Mouse (Mus musculus) midbrain, embryonic 13.5 days (tissue): Measurements from ENCODE around the gene Rapgef5. TPM values are rescaled to one million over a fixed set of nuclear protein-coding genes. Genes with fewer than 3 reads are reported as not detected.

ENCODE experiments used
- ATAC-seq: fragments of 200-750 bp; cut with Nextera tagmentation; 2 replicates; pipeline ENCODE4 v1.8.0; 2017; ENCODE audit warnings: mild to moderate bottlenecking, moderate TSS enrichment, moderate library complexity
- H3K27ac ChIP-seq: fragments of 300-500 bp; sonication (generic); 2 replicates; pipeline ENCODE4 v1.5.1; 2015; ENCODE audit warnings: inconsistent platforms, mild to moderate bottlenecking, moderate library complexity
- H3K27me3 ChIP-seq: fragments of 300-500 bp; sonication (generic); 2 replicates; pipeline ENCODE4 v1.6.1; 2015; ENCODE audit warnings: mild to moderate bottlenecking, inconsistent platforms
- H3K36me3 ChIP-seq: fragments of 300-500 bp; sonication (generic); 2 replicates; pipeline ENCODE4 v1.6.1; 2015; ENCODE audit warnings: mild to moderate bottlenecking, inconsistent platforms
- H3K4me1 ChIP-seq: fragments of 300-500 bp; sonication (generic); replicated peaks from 2 replicates; pipeline ENCODE4 v1.6.1; 2015; ENCODE audit warnings: inconsistent platforms
- H3K4me2 ChIP-seq: fragments of 300-500 bp; sonication (generic); replicated peaks from 2 replicates; pipeline ENCODE4 v1.6.1; 2015; ENCODE audit warnings: moderate library complexity, mild to moderate bottlenecking, inconsistent platforms
- H3K4me3 ChIP-seq: fragments of 300-500 bp; sonication (generic); replicated peaks from 2 replicates; pipeline ENCODE4 v1.5.1; 2015; ENCODE audit warnings: mild to moderate bottlenecking, inconsistent platforms
- H3K9ac ChIP-seq: fragments of 300-500 bp; sonication (generic); replicated peaks from 2 replicates; pipeline ENCODE4 v1.6.1; 2015; ENCODE audit warnings: mild to moderate bottlenecking, inconsistent platforms
- H3K9me3 ChIP-seq: fragments of 300-500 bp; sonication (generic); 2 replicates; pipeline ENCODE4 v1.6.1; 2016; ENCODE audit warnings: mild to moderate bottlenecking, inconsistent platforms
- WGBS: fragments of 180-500 bp; shearing (Covaris S2); methylation state at CpG from one replicate; pipeline ENCODE4 v1.1.7; 2015; 5-methylcytosine and 5-hydroxymethylcytosine counted together
- polyA plus RNA-seq: library from polyadenylated mRNA; unstranded; fragments of >200 nt; fragmentation: Nextera tagmentation; extraction: Ambion mirVana; gene quantifications from 2 replicates; pipeline ENCODE4 v1.2.1, GENCODE M21; 2015

Rapgef5 gene
- polyA plus RNA-seq, 1 experiment from 2014 or later = 42.1 TPM

GRCm38 (mm10) chr12:117505163-117505562 lies 11.1 kb upstream of the Rapgef5 start:
- no peak overlapping the region for H3K27ac ChIP-seq
- no peaks in the 10 kb centered on the region for H3K4me1 ChIP-seq
- H3K4me3 ChIP-seq = no peak overlapping the region
- ATAC-seq = no peak
- no peaks in the 10 kb centered on the region for H3K27me3 ChIP-seq
- H3K9ac ChIP-seq = no peak overlapping the region
- H3K36me3 ChIP-seq = no peaks in the 10 kb centered on the region
- no peaks in the 10 kb centered on the region for H3K9me3 ChIP-seq
- WGBS = 86% methylated on average over 2 of the region's 2 CpGs
- no peak overlapping the region for H3K4me2 ChIP-seq

- WGBS = 62% methylated on average over 1 of the region's 1 CpGs
- 0 out of 2 replicates have a peak, but pooled peaks cover under 1% of the 10 kb centered on the region for H3K4me1 ChIP-seq
Observed at GRCm38 (mm10) chr12:117507772-117508171, 8.5 kb upstream of the Rapgef5 start.

GRCm38 (mm10) chr12:117509919-117510318 lies 6.4 kb upstream of the Rapgef5 start:
- Histone ChIP-seq H3K4me3 (no peak overlapping the region), H3K9ac (no peak overlapping the region), H3K27me3 (no peaks in the 10 kb centered on the region), H3K9me3 (no peaks in the 10 kb centered on the region), H3K36me3 (no peaks in the 10 kb centered on the region), H3K4me2 (no peak overlapping the region), H3K27ac (no peak overlapping the region), H3K4me1 (peaks cover 8% of the 10 kb centered on the region; the same call in 1 of the 2 replicates)
- 65% methylated on average over 2 of the region's 2 CpGs for WGBS
- ATAC-seq = no peak

More at GRCm38 (mm10) chr12:117507772-117508171, 8.5 kb upstream of the Rapgef5 start:
- ATAC-seq = no peak
- Histone ChIP-seq H3K36me3 (no peaks in the 10 kb centered on the region), H3K27me3 (no peaks in the 10 kb centered on the region), H3K9me3 (no peaks in the 10 kb centered on the region), H3K9ac (no peak overlapping the region), H3K4me2 (no peak overlapping the region), H3K27ac (no peak overlapping the region), H3K4me3 (no peak overlapping the region)

- Histone ChIP-seq H3K4me2 (no peak overlapping the region), H3K27ac (no peak overlapping the region), H3K27me3 (no peaks in the 10 kb centered on the region), H3K4me3 (no peak overlapping the region), H3K9ac (no peak overlapping the region), H3K4me1 (peaks cover 8% of the 10 kb centered on the region; the same call in 1 of the 2 replicates), H3K36me3 (no peaks in the 10 kb centered on the region), H3K9me3 (no peaks in the 10 kb centered on the region; the same call in 1 of the 2 replicates)
- ATAC-seq = no peak
- WGBS = 88% methylated on average over 3 of the region's 3 CpGs
Observed at GRCm38 (mm10) chr12:117512468-117512867, 3.8 kb upstream of the Rapgef5 start.

- Histone ChIP-seq H3K27ac (no peak overlapping the region), H3K27me3 (no peaks in the 10 kb centered on the region), H3K4me3 (no peak overlapping the region), H3K9ac (no peak overlapping the region), H3K4me1 (peaks cover 8% of the 10 kb centered on the region; the same call in 1 of the 2 replicates), H3K9me3 (no peaks in the 10 kb centered on the region; the same call in 1 of the 2 replicates), H3K36me3 (no peaks in the 10 kb centered on the region), H3K4me2 (no peak overlapping the region)
- ATAC-seq = peak; percentile 24; the same call in 1 of the 2 replicates
- WGBS = 67% methylated on average over 11 of the region's 11 CpGs
Observed at GRCm38 (mm10) chr12:117513150-117513932, 2.9 kb upstream of the Rapgef5 start.

GRCm38 (mm10) chr12:117517275-117517936 lies 1.1 kb downstream of the Rapgef5 start:
- Histone ChIP-seq H3K4me3 (no peak overlapping the region), H3K4me2 (no peak overlapping the region), H3K4me1 (peaks cover 16% of the 10 kb centered on the region), H3K36me3 (no peaks in the 10 kb centered on the region), H3K27me3 (no peaks in the 10 kb centered on the region), H3K9ac (no peak overlapping the region), H3K9me3 (no peaks in the 10 kb centered on the region; the same call in 1 of the 2 replicates), H3K27ac (no peak overlapping the region)
- no peak for ATAC-seq
- 73% methylated on average over 14 of the region's 14 CpGs for whole genome bisulfite sequencing

- Histone ChIP-seq H3K4me2 (no peak overlapping the region), H3K9me3 (no peaks in the 10 kb centered on the region), H3K9ac (no peak overlapping the region), H3K27me3 (no peaks in the 10 kb centered on the region), H3K4me1 (peaks cover 8% of the 10 kb centered on the region), H3K36me3 (no peaks in the 10 kb centered on the region), H3K27ac (no peak overlapping the region), H3K4me3 (no peak overlapping the region)
- WGBS = 78% methylated on average over 9 of the region's 9 CpGs
- ATAC-seq = no peak
Observed at GRCm38 (mm10) chr12:117524311-117525013, 8.2 kb downstream of the Rapgef5 start.

- no peak overlapping the region for H3K4me3 ChIP-seq
- WGBS = 74% methylated on average over 3 of the region's 3 CpGs
- H3K9me3 ChIP-seq = no peaks in the 10 kb centered on the region
- H3K36me3 ChIP-seq = no peaks in the 10 kb centered on the region
- no peak overlapping the region for H3K4me2 ChIP-seq
- H3K27me3 ChIP-seq = peaks cover 17% of the 10 kb centered on the region
- no peak overlapping the region for H3K27ac ChIP-seq
- H3K4me1 ChIP-seq = no peaks in the 10 kb centered on the region
- no peak overlapping the region for H3K9ac ChIP-seq
- no peak for ATAC-seq
Observed at GRCm38 (mm10) chr12:117527889-117528288, 11.6 kb downstream of the Rapgef5 start.

- H3K4me2 ChIP-seq = no peak overlapping the region
- no peak overlapping the region for H3K4me3 ChIP-seq
- no peak overlapping the region for H3K9ac ChIP-seq
- H3K36me3 ChIP-seq = no peaks in the 10 kb centered on the region
- 74% methylated on average over 4 of the region's 4 CpGs for WGBS
- H3K9me3 ChIP-seq = no peaks in the 10 kb centered on the region
- H3K27ac ChIP-seq = no peak overlapping the region
- H3K27me3 ChIP-seq = peaks cover 24% of the 10 kb centered on the region
- no peak for ATAC-seq
- peaks cover 4% of the 10 kb centered on the region for H3K4me1 ChIP-seq
Observed at GRCm38 (mm10) chr12:117528509-117529145, 12.3 kb downstream of the Rapgef5 start.

GRCm38 (mm10) chr12:117531106-117531505 lies 14.8 kb downstream of the Rapgef5 start:
- Histone ChIP-seq H3K4me3 (no peak overlapping the region), H3K4me2 (no peak overlapping the region), H3K9ac (no peak overlapping the region), H3K27me3 (peaks cover 49% of the 10 kb centered on the region), H3K4me1 (peaks cover 15% of the 10 kb centered on the region), H3K36me3 (no peaks in the 10 kb centered on the region), H3K9me3 (no peaks in the 10 kb centered on the region), H3K27ac (no peak overlapping the region)
- WGBS = 94% methylated on average over 4 of the region's 4 CpGs
- ATAC-seq = no peak

GRCm38 (mm10) chr12:117533176-117534086 lies 17.2 kb downstream of the Rapgef5 start:
- Histone ChIP-seq H3K36me3 (no peaks in the 10 kb centered on the region), H3K4me3 (peak overlapping the region; percentile 71), H3K4me2 (peak overlapping the region; percentile 97), H3K27ac (0 out of 2 replicates have a peak overlapping the region, but pooled peaks have one; percentile 25), H3K9me3 (no peaks in the 10 kb centered on the region), H3K4me1 (peaks cover 15% of the 10 kb centered on the region), H3K9ac (peak overlapping the region; percentile 78), H3K27me3 (peaks cover 49% of the 10 kb centered on the region)
- 2% methylated on average over 54 of the region's 64 CpGs for WGBS
- ATAC-seq = peak; percentile 82
